In the genomic region with DNA sequence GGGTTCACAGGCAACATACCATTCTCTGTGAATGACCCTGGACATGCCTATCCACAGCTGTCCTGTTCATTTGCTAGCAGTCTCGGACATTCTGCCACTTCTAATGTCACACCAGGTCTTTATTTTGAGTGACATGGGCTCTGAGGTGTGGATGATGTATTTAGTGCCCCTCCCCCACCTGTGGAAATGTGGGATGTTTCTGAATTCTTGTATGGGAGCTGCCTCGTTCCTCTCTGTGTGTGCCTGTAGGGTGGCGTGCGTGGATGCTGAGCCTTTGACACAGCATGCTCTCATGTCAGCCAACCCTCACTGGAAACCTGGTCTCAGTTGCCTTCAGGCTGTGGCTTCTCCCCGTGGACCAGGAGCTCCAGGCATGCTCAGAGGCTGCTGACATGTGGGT, we compare ENCODE assay signal across 25 mouse cellular contexts.
DNase-seq lines count a peak whose midpoint lies in the region; ATAC-seq and TF ChIP-seq lines count a peak whose summit lies in the region.
"Had no signal": no experiment of that assay in that cellular context is flagged by ENCODE, and none has a peak within 500 bp of the region (broad histone marks: within the 10 kb centered on the region; RNA-seq: fewer than 3 reads in every experiment).

No protein-coding gene starts in this region.

- peaks cover 65% of the 10 kb centered on the region for H3K4me1 ChIP-seq in forebrain, embryonic 12.5 days
- H3K4me1 ChIP-seq in forebrain, embryonic 14.5 days (ENCODE audit: control insufficient read depth, insufficient read depth, low read length): peaks cover 57% of the 10 kb centered on the region
- peaks cover 64% of the 10 kb centered on the region for H3K4me1 ChIP-seq in midbrain, embryonic 11.5 days (ENCODE audit: control insufficient read depth, insufficient read depth, low read length)
- peaks cover 22% of the 10 kb centered on the region; the same call in 1 of the 2 replicates for H3K4me1 ChIP-seq in midbrain, postnatal 0 days (ENCODE audit: insufficient read depth, low read length)
- H3K4me1 ChIP-seq in forebrain, embryonic 13.5 days: peaks cover 73% of the 10 kb centered on the region
- H3K4me1 ChIP-seq: liver, embryonic 15.5 days; lung, embryonic 15.5 days; megakaryocyte, embryonic 14.5 days had no signal

- no peaks in the 10 kb centered on the region for H3K27me3 ChIP-seq in forebrain, embryonic 12.5 days
- no peaks in the 10 kb centered on the region for H3K27me3 ChIP-seq in forebrain, embryonic 14.5 days (replicated peaks; ENCODE audit: control insufficient read depth, insufficient read depth, low read length)
- no peaks in the 10 kb centered on the region; the same call in 1 of the 2 replicates for H3K27me3 ChIP-seq in midbrain, embryonic 11.5 days (ENCODE audit: control insufficient read depth, insufficient read depth, low read length)
- no peaks in the 10 kb centered on the region for H3K27me3 ChIP-seq in midbrain, postnatal 0 days (ENCODE audit: insufficient read depth, low read length)
- H3K27me3 ChIP-seq in forebrain, embryonic 13.5 days: no peaks in the 10 kb centered on the region
- H3K27me3 ChIP-seq: lung, embryonic 15.5 days; Patski had no signal

- H3K4me2 ChIP-seq in forebrain, embryonic 12.5 days: no peak overlapping the region
- no peak overlapping the region for H3K4me2 ChIP-seq in forebrain, embryonic 14.5 days (ENCODE audit: low read length)
- peak overlapping the region; percentile 10 for H3K4me2 ChIP-seq in midbrain, embryonic 11.5 days
- H3K4me2 ChIP-seq in midbrain, postnatal 0 days (ENCODE audit: low read depth, low read length, poor library complexity, severe bottlenecking): no peak overlapping the region
- H3K4me2 ChIP-seq in forebrain, embryonic 13.5 days: no peak overlapping the region
- H3K4me2 ChIP-seq: embryonic facial prominence, embryonic 12.5 days; liver, embryonic 15.5 days; lung, embryonic 15.5 days had no signal

- no peaks in the 10 kb centered on the region for H3K36me3 ChIP-seq in forebrain, embryonic 12.5 days (replicated peaks)
- no peaks in the 10 kb centered on the region for H3K36me3 ChIP-seq in forebrain, embryonic 14.5 days (ENCODE audit: control insufficient read depth, insufficient read depth, low read length)
- H3K36me3 ChIP-seq in midbrain, embryonic 11.5 days (ENCODE audit: control insufficient read depth, insufficient read depth, low read length): no peaks in the 10 kb centered on the region
- H3K36me3 ChIP-seq in midbrain, postnatal 0 days (ENCODE audit: insufficient read depth, low read length): no peaks in the 10 kb centered on the region
- H3K36me3 ChIP-seq in forebrain, embryonic 13.5 days (ENCODE audit: poor library complexity, severe bottlenecking): no peaks in the 10 kb centered on the region
- H3K36me3 ChIP-seq: embryonic facial prominence, embryonic 12.5 days; limb, embryonic 10.5 days; liver, embryonic 15.5 days; lung, embryonic 15.5 days had no signal

- 27% methylated on average over 5 of the region's 5 CpGs for WGBS in forebrain, embryonic 12.5 days
- 30% methylated on average over 5 of the region's 5 CpGs for WGBS in forebrain, embryonic 14.5 days
- 16% methylated on average over 5 of the region's 5 CpGs for whole genome bisulfite sequencing in midbrain, embryonic 11.5 days
- 34% methylated on average over 5 of the region's 5 CpGs for WGBS in midbrain, postnatal 0 days
- 23% methylated on average over 5 of the region's 5 CpGs for WGBS in forebrain, embryonic 13.5 days

- no peak for ATAC-seq in forebrain, embryonic 12.5 days (ENCODE audit: low FRiP score)
- ATAC-seq in forebrain, embryonic 14.5 days: no peak
- ATAC-seq in midbrain, embryonic 11.5 days (ENCODE audit: low FRiP score): no peak
- no peak for ATAC-seq in midbrain, postnatal 0 days (ENCODE audit: low FRiP score)
- no peak for ATAC-seq in forebrain, embryonic 13.5 days
- ATAC-seq in neutrophil, adult 5-6 weeks (ENCODE audit: extremely low read depth, insufficient number of reproducible peaks, low FRiP score, poor library complexity, severe bottlenecking): 0 out of 2 replicates have a peak, but pooled peaks have one; percentile 15
- ATAC-seq: Patski had no signal

- no peak overlapping the region for H3K4me3 ChIP-seq in forebrain, embryonic 12.5 days (replicated peaks)
- H3K4me3 ChIP-seq in forebrain, embryonic 14.5 days (ENCODE audit: low read depth, low read length): no peak overlapping the region
- no peak overlapping the region for H3K4me3 ChIP-seq in midbrain, embryonic 11.5 days (ENCODE audit: low read depth, low read length)
- no peak overlapping the region for H3K4me3 ChIP-seq in midbrain, postnatal 0 days (ENCODE audit: low read depth, low read length)
- H3K4me3 ChIP-seq in forebrain, embryonic 13.5 days: no peak overlapping the region
- H3K4me3 ChIP-seq: embryonic facial prominence, embryonic 12.5 days; heart, adult 2 months; limb, embryonic 10.5 days; liver, embryonic 15.5 days; lung, embryonic 15.5 days; megakaryocyte, embryonic 14.5 days; myocyte had no signal

- TF ChIP-seq CTCF in midbrain, postnatal 0 days (IDR thresholded peaks at IDR 0.05): no peak

- DNase-seq in forebrain, embryonic 14.5 days (ENCODE audit: low spot score): no peak
- DNase-seq in midbrain, embryonic 11.5 days (ENCODE audit: low spot score, missing footprints): peak; percentile 93
- no peak for DNase-seq in midbrain, postnatal 0 days (ENCODE audit: low spot score)
- no peak for DNase-seq in right cerebral cortex, postnatal 10 days (ENCODE audit: low spot score in 2 of 2)
- DNase-seq in kidney, adult 18-20 months: no peak
- DNase-seq: adrenal gland, postnatal 36 days; cerebellum, adult 9-10 months; gastrocnemius, postnatal 36 days; heart, adult 2 months; kidney, adult 2 months; liver; lung, postnatal 36 days; right cerebral cortex, postnatal 4 days; thymus, postnatal 25 days had no signal

- no peaks in the 10 kb centered on the region for H3K9me3 ChIP-seq in forebrain, embryonic 12.5 days
- no peaks in the 10 kb centered on the region for H3K9me3 ChIP-seq in forebrain, embryonic 14.5 days (replicated peaks; ENCODE audit: control insufficient read depth, low read length)
- H3K9me3 ChIP-seq in midbrain, embryonic 11.5 days (ENCODE audit: control insufficient read depth, low read length): no peaks in the 10 kb centered on the region
- no peaks in the 10 kb centered on the region for H3K9me3 ChIP-seq in midbrain, postnatal 0 days (ENCODE audit: low read length)
- no peaks in the 10 kb centered on the region for H3K9me3 ChIP-seq in forebrain, embryonic 13.5 days (replicated peaks)
- H3K9me3 ChIP-seq: embryonic facial prominence, embryonic 12.5 days; limb, embryonic 10.5 days; liver, embryonic 15.5 days; lung, embryonic 15.5 days had no signal

- no peak overlapping the region for H3K9ac ChIP-seq in forebrain, embryonic 12.5 days
- H3K9ac ChIP-seq in forebrain, embryonic 14.5 days (ENCODE audit: low read length): no peak overlapping the region
- no peak overlapping the region for H3K9ac ChIP-seq in midbrain, embryonic 11.5 days (ENCODE audit: low read length)
- H3K9ac ChIP-seq in midbrain, postnatal 0 days (replicated peaks; ENCODE audit: low read length, poor library complexity, severe bottlenecking): no peak overlapping the region
- H3K9ac ChIP-seq in forebrain, embryonic 13.5 days: peak overlapping the region; percentile 23; the same call in 1 of the 2 replicates
- H3K9ac ChIP-seq: embryonic facial prominence, embryonic 12.5 days; liver, embryonic 15.5 days; lung, embryonic 15.5 days had no signal

- H3K27ac ChIP-seq in forebrain, embryonic 12.5 days: peak overlapping the region; percentile 94
- no peak overlapping the region; the same call in 1 of the 2 replicates for H3K27ac ChIP-seq in forebrain, embryonic 14.5 days (ENCODE audit: low read depth, low read length)
- H3K27ac ChIP-seq in midbrain, embryonic 11.5 days (ENCODE audit: low read depth, low read length): peak overlapping the region; percentile 90
- H3K27ac ChIP-seq in midbrain, postnatal 0 days (ENCODE audit: low read depth, low read length): no peak overlapping the region
- peak overlapping the region; percentile 95 for H3K27ac ChIP-seq in forebrain, embryonic 13.5 days
- H3K27ac ChIP-seq: embryonic facial prominence, embryonic 12.5 days; heart, adult 2 months; kidney, postnatal 0 days; limb, embryonic 10.5 days; liver, embryonic 15.5 days; lung, embryonic 15.5 days had no signal

Comparison
In these comparisons a context has a peak if more than half of its experiments do, and no peak if none do; other contexts are left out.
1. H3K27ac ChIP-seq: peak in forebrain, embryonic 12.5 days (single experiment), midbrain, embryonic 11.5 days (single experiment) and forebrain, embryonic 13.5 days (single experiment); none in forebrain, embryonic 14.5 days (single experiment) and midbrain, postnatal 0 days (single experiment).